ENCODE assay signal across 8 mouse cellular contexts in the genomic region with DNA sequence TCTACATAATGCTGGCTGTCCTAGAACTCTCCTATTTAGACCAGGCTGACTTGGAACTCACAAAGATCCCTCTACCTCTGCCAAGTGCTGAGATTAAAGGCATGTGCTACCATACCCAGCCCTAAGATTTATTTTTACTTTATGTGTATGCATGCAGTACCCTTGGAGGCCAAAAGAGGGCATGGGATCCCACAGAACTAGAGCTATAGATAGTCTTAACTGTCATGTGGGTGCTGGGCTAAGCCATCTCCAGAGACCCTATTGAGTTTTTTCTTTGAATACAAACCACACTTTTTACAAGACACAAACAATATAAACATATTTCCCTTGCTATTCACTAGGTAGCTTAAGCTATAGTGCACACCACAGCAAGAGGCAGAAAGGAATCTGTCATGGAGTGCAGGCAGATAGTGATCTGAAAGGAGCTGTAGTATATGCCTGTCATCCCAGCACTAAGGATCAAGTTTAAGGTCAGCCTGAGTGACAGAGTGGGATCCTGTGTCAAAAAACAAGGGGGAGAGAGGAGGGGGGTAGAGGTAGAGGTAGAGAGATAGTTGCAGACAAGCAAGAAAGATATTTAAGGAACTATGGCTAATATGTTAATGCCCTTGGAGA. TPM values are rescaled to one million over a fixed set of nuclear protein-coding genes. Genes with fewer than 3 reads are reported as not detected.
DNase-seq lines count a peak whose midpoint lies in the region; ATAC-seq lines count a peak whose summit lies in the region.

No protein-coding gene starts in this region.

- H3K9me3 ChIP-seq in heart, embryonic 14.5 days (ENCODE audit: control insufficient read depth, low read length), result no peaks in the 10 kb centered on the region
- H3K9me3 ChIP-seq in kidney, embryonic 14.5 days (ENCODE audit: control insufficient read depth, low read length), result no peaks in the 10 kb centered on the region
- no peaks in the 10 kb centered on the region for H3K9me3 ChIP-seq in limb, embryonic 15.5 days
- H3K9me3 ChIP-seq in midbrain, embryonic 14.5 days (ENCODE audit: control insufficient read depth, low read length), result no peaks in the 10 kb centered on the region
- no peaks in the 10 kb centered on the region for H3K9me3 ChIP-seq in stomach, embryonic 15.5 days

- peak; percentile 44 for DNase-seq in urinary bladder, postnatal 25 days (ENCODE audit: low spot score)
- no peak for DNase-seq in urinary bladder, postnatal 10 days (ENCODE audit: low spot score)
- DNase-seq in embryo, embryonic 10 days (ENCODE audit: low spot score), result peak; percentile 75
- DNase-seq in midbrain, embryonic 14.5 days, result peak; percentile 83

- no peak overlapping the region for H3K4me3 ChIP-seq in heart, embryonic 14.5 days (ENCODE audit: control insufficient read depth in 1 of 2, insufficient read depth in 1 of 2, low read depth in 1 of 2, low read length in 2 of 2)
- H3K4me3 ChIP-seq in kidney, embryonic 14.5 days (ENCODE audit: low read length), result no peak overlapping the region
- H3K4me3 ChIP-seq in limb, embryonic 15.5 days, result no peak overlapping the region
- no peak overlapping the region for H3K4me3 ChIP-seq in midbrain, embryonic 14.5 days (replicated peaks; ENCODE audit: low read depth, low read length)
- no peak overlapping the region for H3K4me3 ChIP-seq in stomach, embryonic 15.5 days (replicated peaks)

- 0 out of 2 replicates have a peak overlapping the region, but pooled peaks have one; percentile 2 for H3K9ac ChIP-seq in heart, embryonic 14.5 days (ENCODE audit: low read length)
- H3K9ac ChIP-seq in kidney, embryonic 14.5 days (ENCODE audit: low read depth, low read length), result no peak overlapping the region
- H3K9ac ChIP-seq in limb, embryonic 15.5 days, result no peak overlapping the region
- H3K9ac ChIP-seq in midbrain, embryonic 14.5 days (replicated peaks; ENCODE audit: low read length), result no peak overlapping the region
- no peak overlapping the region for H3K9ac ChIP-seq in stomach, embryonic 15.5 days

- peaks cover 0 to 8% of the 10 kb centered on the region in 2 experiments; a peak in 1 of 4 replicates for H3K4me1 ChIP-seq in heart, embryonic 14.5 days (ENCODE audit: control insufficient read depth in 2 of 2, insufficient read depth in 2 of 2, low read length in 2 of 2)
- H3K4me1 ChIP-seq in kidney, embryonic 14.5 days (ENCODE audit: control insufficient read depth, insufficient read depth, low read length), result no peaks in the 10 kb centered on the region
- no peaks in the 10 kb centered on the region for H3K4me1 ChIP-seq in limb, embryonic 15.5 days
- H3K4me1 ChIP-seq in midbrain, embryonic 14.5 days (ENCODE audit: control insufficient read depth, insufficient read depth, low read length), result no peaks in the 10 kb centered on the region
- H3K4me1 ChIP-seq in stomach, embryonic 15.5 days, result no peaks in the 10 kb centered on the region

- H3K27ac ChIP-seq in heart, embryonic 14.5 days (replicated peaks in 1 of 2; ENCODE audit: control insufficient read depth in 1 of 2, insufficient read depth in 1 of 2, low read depth in 2 of 2, low read length in 2 of 2), result no peak overlapping the region
- H3K27ac ChIP-seq in kidney, embryonic 14.5 days (ENCODE audit: low read depth, low read length), result no peak overlapping the region
- no peak overlapping the region for H3K27ac ChIP-seq in limb, embryonic 15.5 days
- no peak overlapping the region for H3K27ac ChIP-seq in midbrain, embryonic 14.5 days (replicated peaks; ENCODE audit: low read depth, low read length)
- no peak overlapping the region for H3K27ac ChIP-seq in stomach, embryonic 15.5 days

- H3K27me3 ChIP-seq in heart, embryonic 14.5 days (ENCODE audit: control insufficient read depth, insufficient read depth, low read length), result no peaks in the 10 kb centered on the region
- no peaks in the 10 kb centered on the region for H3K27me3 ChIP-seq in kidney, embryonic 14.5 days (ENCODE audit: control insufficient read depth, insufficient read depth, low read length)
- H3K27me3 ChIP-seq in limb, embryonic 15.5 days, result no peaks in the 10 kb centered on the region
- no peaks in the 10 kb centered on the region for H3K27me3 ChIP-seq in midbrain, embryonic 14.5 days (ENCODE audit: control insufficient read depth, insufficient read depth, low read length)
- no peaks in the 10 kb centered on the region for H3K27me3 ChIP-seq in stomach, embryonic 15.5 days (replicated peaks)

- H3K36me3 ChIP-seq in heart, embryonic 14.5 days (ENCODE audit: control insufficient read depth, insufficient read depth, low read length), result no peaks in the 10 kb centered on the region
- no peaks in the 10 kb centered on the region for H3K36me3 ChIP-seq in kidney, embryonic 14.5 days (ENCODE audit: control insufficient read depth, insufficient read depth, low read length)
- H3K36me3 ChIP-seq in limb, embryonic 15.5 days, result no peaks in the 10 kb centered on the region
- no peaks in the 10 kb centered on the region for H3K36me3 ChIP-seq in midbrain, embryonic 14.5 days (ENCODE audit: control insufficient read depth, insufficient read depth, low read length)
- no peaks in the 10 kb centered on the region for H3K36me3 ChIP-seq in stomach, embryonic 15.5 days

- no peak overlapping the region for H3K4me2 ChIP-seq in heart, embryonic 14.5 days (ENCODE audit: low read length)
- no peak overlapping the region for H3K4me2 ChIP-seq in kidney, embryonic 14.5 days (replicated peaks; ENCODE audit: low read depth, low read length)
- no peak overlapping the region for H3K4me2 ChIP-seq in limb, embryonic 15.5 days
- no peak overlapping the region for H3K4me2 ChIP-seq in midbrain, embryonic 14.5 days (ENCODE audit: low read length)
- no peak overlapping the region for H3K4me2 ChIP-seq in stomach, embryonic 15.5 days

- ATAC-seq in heart, embryonic 14.5 days (ENCODE audit: insufficient number of reproducible peaks, insufficient read depth, low FRiP score, low read depth), result no peak; the same call in 1 of the 2 replicates
- peak; percentile 45; the same call in 1 of the 2 replicates for ATAC-seq in kidney, embryonic 14.5 days (ENCODE audit: low FRiP score, low TSS enrichment)
- 0 out of 2 replicates have a peak, but pooled peaks have one; percentile 33 for ATAC-seq in limb, embryonic 15.5 days (ENCODE audit: insufficient number of reproducible peaks, low FRiP score, low TSS enrichment, low read depth)
- ATAC-seq in midbrain, embryonic 14.5 days (ENCODE audit: low FRiP score, low TSS enrichment), result no peak
- peak; percentile 76; the same call in 1 of the 2 replicates for ATAC-seq in stomach, embryonic 15.5 days (ENCODE audit: insufficient read depth, low FRiP score, low read depth)

RNA-seq across cellular contexts. Expression of a gene that starts 6.7 kb away (rescaled TPM):
- polyA plus RNA-seq in heart, embryonic 14.5 days (2014; fragmentation: Nextera tagmentation; extraction: Ambion mirVana), result 67.3 and 68.1 TPM in 2 replicates
- polyA plus RNA-seq in kidney, embryonic 14.5 days (2014; fragmentation: Nextera tagmentation; extraction: Ambion mirVana), result 66.3 and 102 TPM in 2 replicates
- polyA plus RNA-seq in limb, embryonic 15.5 days (2015; fragmentation: Nextera tagmentation; extraction: Ambion mirVana), result 70.7 and 71.9 TPM in 2 replicates
- 70.2 and 114 TPM in 2 replicates for polyA plus RNA-seq in midbrain, embryonic 14.5 days (2014; fragmentation: Nextera tagmentation; extraction: Ambion mirVana)
- polyA plus RNA-seq in stomach, embryonic 15.5 days (2015; fragmentation: Nextera tagmentation; extraction: Ambion mirVana), result 77.3 and 81.5 TPM in 2 replicates

RNA-seq across cellular contexts. Expression of a gene that starts 7.2 kb away (rescaled TPM):
- polyA plus RNA-seq in heart, embryonic 14.5 days (2014; fragmentation: Nextera tagmentation; extraction: Ambion mirVana), result 86.6 and 87.8 TPM in 2 replicates
- 54.7 and 58.6 TPM in 2 replicates for polyA plus RNA-seq in kidney, embryonic 14.5 days (2014; fragmentation: Nextera tagmentation; extraction: Ambion mirVana)
- polyA plus RNA-seq in limb, embryonic 15.5 days (2015; fragmentation: Nextera tagmentation; extraction: Ambion mirVana), result 56.3 and 64.5 TPM in 2 replicates
- 20.9 and 23.2 TPM in 2 replicates for polyA plus RNA-seq in midbrain, embryonic 14.5 days (2014; fragmentation: Nextera tagmentation; extraction: Ambion mirVana)
- polyA plus RNA-seq in stomach, embryonic 15.5 days (2015; fragmentation: Nextera tagmentation; extraction: Ambion mirVana), result 92.6 and 104 TPM in 2 replicates

RNA-seq across cellular contexts. Expression of a gene that starts 45.7 kb away (rescaled TPM):
- 14.0 and 17.1 TPM in 2 replicates for polyA plus RNA-seq in heart, embryonic 14.5 days (2014; fragmentation: Nextera tagmentation; extraction: Ambion mirVana)
- polyA plus RNA-seq in kidney, embryonic 14.5 days (2014; fragmentation: Nextera tagmentation; extraction: Ambion mirVana), result 29.4 and 31.7 TPM in 2 replicates
- polyA plus RNA-seq in limb, embryonic 15.5 days (2015; fragmentation: Nextera tagmentation; extraction: Ambion mirVana), result 33.6 and 36.1 TPM in 2 replicates
- 23.1 and 24.5 TPM in 2 replicates for polyA plus RNA-seq in midbrain, embryonic 14.5 days (2014; fragmentation: Nextera tagmentation; extraction: Ambion mirVana)
- polyA plus RNA-seq in stomach, embryonic 15.5 days (2015; fragmentation: Nextera tagmentation; extraction: Ambion mirVana), result 31.5 and 32.0 TPM in 2 replicates

RNA-seq across cellular contexts. Expression of a gene that starts 50.4 kb away (rescaled TPM):
- 9.6 and 11.5 TPM in 2 replicates for polyA plus RNA-seq in heart, embryonic 14.5 days (2014; fragmentation: Nextera tagmentation; extraction: Ambion mirVana)
- 12.8 and 23.8 TPM in 2 replicates for polyA plus RNA-seq in kidney, embryonic 14.5 days (2014; fragmentation: Nextera tagmentation; extraction: Ambion mirVana)
- polyA plus RNA-seq in limb, embryonic 15.5 days (2015; fragmentation: Nextera tagmentation; extraction: Ambion mirVana), result 23.6 and 25.1 TPM in 2 replicates
- 8.9 and 10.6 TPM in 2 replicates for polyA plus RNA-seq in midbrain, embryonic 14.5 days (2014; fragmentation: Nextera tagmentation; extraction: Ambion mirVana)
- 22.5 and 25.0 TPM in 2 replicates for polyA plus RNA-seq in stomach, embryonic 15.5 days (2015; fragmentation: Nextera tagmentation; extraction: Ambion mirVana)

Comparison
In these comparisons a context has a peak if more than half of its experiments do, and no peak if none do; other contexts are left out.
1. ATAC-seq: peak in kidney, embryonic 14.5 days (single experiment), limb, embryonic 15.5 days (single experiment) and stomach, embryonic 15.5 days (single experiment); none in heart, embryonic 14.5 days (single experiment) and midbrain, embryonic 14.5 days (single experiment).